Mouse (Mus musculus): ENCODE measurements around the gene Ranbp2. TPM values are rescaled to one million over a fixed set of nuclear protein-coding genes. Genes with fewer than 3 reads are reported as not detected.

The Ranbp2 gene
- polyA plus RNA-seq (2012; ENCODE audit: insufficient read depth, low replicate concordance): 0.51 TPM in 1 of 2 replicates, not detected in the other

DNA sequence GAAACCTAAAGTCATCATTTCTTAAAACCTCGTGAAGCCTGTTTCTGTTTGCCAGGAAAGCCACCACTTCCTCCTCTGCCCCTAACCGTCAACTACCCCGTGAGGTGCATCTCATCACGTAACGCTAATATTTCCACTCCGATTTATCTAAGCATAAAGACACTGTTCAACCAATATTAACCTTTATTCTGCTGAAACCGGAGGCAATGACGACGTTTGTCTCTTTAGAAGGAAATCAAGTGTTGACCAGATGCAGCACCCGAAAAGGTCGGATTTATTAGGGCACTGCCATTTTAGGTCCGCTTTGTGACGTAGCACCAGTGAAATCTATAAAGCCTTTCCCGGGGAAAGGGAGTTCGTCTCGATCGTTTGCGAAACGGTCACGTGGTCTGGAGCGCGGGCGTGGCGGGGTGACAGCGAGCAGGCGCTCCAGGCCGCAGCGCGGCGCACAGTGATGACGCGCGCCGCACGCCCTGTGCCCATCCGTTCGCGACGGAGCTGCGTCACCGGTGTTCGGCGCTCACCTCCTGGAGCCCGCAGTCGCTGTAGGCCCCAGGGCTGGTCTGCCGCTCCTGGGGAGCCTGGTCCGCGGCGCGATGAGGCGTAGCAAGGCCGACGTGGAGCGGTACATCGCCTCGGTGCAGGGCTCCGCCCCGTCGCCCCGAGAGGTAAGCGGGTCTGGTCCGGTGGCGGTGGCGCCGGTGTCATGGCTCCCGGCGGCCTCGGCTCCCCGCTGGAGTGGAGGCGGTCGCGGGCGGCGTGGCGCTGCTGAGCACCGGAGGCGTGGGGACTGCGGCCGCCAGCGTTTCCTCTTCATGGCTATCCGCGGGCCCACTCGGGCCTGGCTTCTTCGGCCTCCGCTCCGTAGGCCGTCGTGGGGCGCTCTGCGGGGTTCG is at the start of gene Ranbp2:
Gene Ranbp2 (plus strand): TSS at position 537 of the 896 bp plus-strand sequence.
- TF ChIP-seq FLI1 (IDR thresholded peaks at IDR 0.05; ENCODE audit: low read length) (no peak), GATA1 (IDR thresholded peaks at IDR 0.05; ENCODE audit: borderline replicate concordance, low read length) (no peak)
- Histone ChIP-seq H3K9me3 (no peaks in the 10 kb centered on the region), H3K4me1 (peaks cover 28% of the 10 kb centered on the region), H3K36me3 (replicated peaks; ENCODE audit: low read length) (peaks cover 2% of the 10 kb centered on the region), H3K27me3 (replicated peaks) (no peaks in the 10 kb centered on the region), H3K4me3 (replicated peaks) (peak within 1 kb of the TSS; percentile 94)

DNA sequence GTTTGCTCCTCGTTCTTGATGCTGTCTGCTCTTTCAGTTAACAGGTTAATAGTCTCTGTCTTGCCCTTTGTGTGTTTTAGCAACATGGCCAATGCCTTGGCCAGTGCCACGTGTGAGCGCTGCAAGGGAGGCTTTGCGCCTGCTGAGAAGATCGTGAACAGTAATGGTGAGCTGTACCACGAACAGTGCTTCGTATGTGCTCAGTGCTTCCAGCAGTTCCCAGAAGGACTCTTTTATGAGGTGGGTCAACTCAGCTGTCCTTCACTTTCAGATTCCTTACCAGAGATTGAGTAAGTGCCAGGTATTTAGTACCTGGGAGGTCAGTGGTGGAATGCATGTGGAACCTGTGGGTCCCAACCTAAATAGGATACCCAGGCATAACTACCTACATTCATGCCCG is 47.8 kb upstream of the Ranbp2 start:
- Histone ChIP-seq H3K4me1 (peaks cover 81% of the 10 kb centered on the region), H3K4me3 (replicated peaks) (no peak overlapping the region), H3K27me3 (replicated peaks) (no peaks in the 10 kb centered on the region), H3K9me3 (no peaks in the 10 kb centered on the region), H3K36me3 (replicated peaks; ENCODE audit: low read length) (peaks cover 97% of the 10 kb centered on the region)
- TF ChIP-seq FLI1 (IDR thresholded peaks at IDR 0.05; ENCODE audit: low read length) (no peak), GATA1 (IDR thresholded peaks at IDR 0.05; ENCODE audit: borderline replicate concordance, low read length) (no peak)

DNA sequence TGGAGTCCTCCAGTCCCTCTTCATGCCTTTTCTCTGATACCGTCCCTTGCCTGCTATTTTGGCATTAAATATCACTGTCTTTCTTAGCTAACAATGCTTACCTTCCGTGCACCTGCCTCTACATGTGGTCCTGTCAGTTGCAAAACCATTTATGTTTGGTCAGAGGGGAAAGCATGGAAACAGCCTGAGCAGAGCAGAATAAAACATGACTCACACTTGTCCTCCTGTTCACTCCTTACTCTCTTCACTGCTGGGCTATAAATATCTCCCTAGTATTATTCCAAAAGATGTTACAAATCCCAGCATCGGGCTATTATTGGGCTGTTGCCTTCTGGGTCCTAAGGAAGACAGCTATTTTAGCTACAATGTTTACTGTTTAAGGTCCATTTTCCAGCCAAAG is 44.9 kb upstream of the Ranbp2 start:
- TF ChIP-seq GATA1 (IDR thresholded peaks at IDR 0.05; ENCODE audit: borderline replicate concordance, low read length) (no peak), FLI1 (IDR thresholded peaks at IDR 0.05; ENCODE audit: low read length) (no peak)
- peaks cover 85% of the 10 kb centered on the region for H3K4me1 ChIP-seq
- H3K27me3 ChIP-seq (replicated peaks): no peaks in the 10 kb centered on the region
- no peak overlapping the region for H3K4me3 ChIP-seq (replicated peaks)
- peaks cover 97% of the 10 kb centered on the region for H3K36me3 ChIP-seq (replicated peaks; ENCODE audit: low read length)
- H3K9me3 ChIP-seq: no peaks in the 10 kb centered on the region

DNA sequence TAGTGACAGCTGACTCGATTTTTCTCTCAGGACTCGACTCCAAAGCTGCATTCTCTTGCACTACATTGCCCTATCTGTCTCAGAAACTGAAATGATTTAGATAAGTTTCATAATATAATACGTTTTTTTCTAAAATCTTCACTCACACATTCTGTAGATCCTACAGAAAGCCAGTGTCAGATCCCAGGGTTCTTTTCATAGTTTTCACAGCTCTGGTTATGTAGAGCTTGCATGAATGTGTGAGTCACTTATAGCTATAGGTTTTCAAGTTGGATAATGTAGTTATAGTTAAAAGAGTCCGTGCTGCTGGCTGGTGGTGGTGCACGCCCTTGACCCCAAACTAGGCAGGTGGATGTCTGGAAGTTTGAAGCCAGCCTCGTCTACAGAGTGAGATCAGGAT is 42.1 kb upstream of the Ranbp2 start:
- H3K9me3 ChIP-seq: no peaks in the 10 kb centered on the region
- peaks cover 88% of the 10 kb centered on the region for H3K4me1 ChIP-seq
- peaks cover 100% of the 10 kb centered on the region for H3K36me3 ChIP-seq (replicated peaks; ENCODE audit: low read length)
- no peaks in the 10 kb centered on the region for H3K27me3 ChIP-seq (replicated peaks)
- H3K4me3 ChIP-seq (replicated peaks): peak overlapping the region; percentile 33
- no peak for TF ChIP-seq FLI1 (IDR thresholded peaks at IDR 0.05; ENCODE audit: low read length)
- TF ChIP-seq GATA1 (IDR thresholded peaks at IDR 0.05; ENCODE audit: borderline replicate concordance, low read length): no peak

DNA sequence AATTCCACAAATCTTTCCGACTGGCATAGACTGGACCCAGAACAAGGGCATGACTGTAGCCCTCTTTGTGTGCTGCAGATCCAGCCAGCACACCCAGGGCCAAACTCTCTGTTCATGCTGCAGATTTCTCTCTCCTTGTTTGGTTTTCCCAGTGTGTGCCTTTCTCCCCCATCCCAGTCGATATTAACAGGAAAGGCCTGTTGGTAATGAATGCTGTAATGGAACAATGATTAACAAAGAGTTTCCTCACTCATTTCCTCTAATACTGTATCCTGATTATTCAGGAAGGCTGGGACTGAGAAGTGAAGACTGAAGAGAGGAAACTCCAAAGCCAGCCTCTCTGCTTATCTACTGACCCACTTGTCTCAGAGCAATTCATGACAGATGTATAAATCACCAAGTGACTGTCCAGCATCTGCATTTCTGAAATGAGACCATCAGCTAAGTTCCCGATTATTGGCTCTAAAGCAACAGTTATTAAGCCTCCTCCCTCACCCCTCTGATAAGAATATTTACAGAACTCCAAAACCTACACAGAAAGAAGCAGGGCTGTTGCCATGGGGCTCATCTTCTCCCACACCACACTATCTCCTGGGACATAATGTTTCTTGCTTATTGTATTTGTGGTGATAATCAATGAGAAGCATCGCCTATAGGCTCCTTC is 41.3 kb upstream of the Ranbp2 start:
- no peaks in the 10 kb centered on the region for H3K27me3 ChIP-seq (replicated peaks)
- no peaks in the 10 kb centered on the region for H3K9me3 ChIP-seq
- peaks cover 91% of the 10 kb centered on the region for H3K4me1 ChIP-seq
- no peak overlapping the region for H3K4me3 ChIP-seq (replicated peaks)
- no peak for TF ChIP-seq FLI1 (IDR thresholded peaks at IDR 0.05; ENCODE audit: low read length)
- TF ChIP-seq GATA1 (IDR thresholded peaks at IDR 0.05; ENCODE audit: borderline replicate concordance, low read length): no peak
- peaks cover 100% of the 10 kb centered on the region for H3K36me3 ChIP-seq (replicated peaks; ENCODE audit: low read length)

DNA sequence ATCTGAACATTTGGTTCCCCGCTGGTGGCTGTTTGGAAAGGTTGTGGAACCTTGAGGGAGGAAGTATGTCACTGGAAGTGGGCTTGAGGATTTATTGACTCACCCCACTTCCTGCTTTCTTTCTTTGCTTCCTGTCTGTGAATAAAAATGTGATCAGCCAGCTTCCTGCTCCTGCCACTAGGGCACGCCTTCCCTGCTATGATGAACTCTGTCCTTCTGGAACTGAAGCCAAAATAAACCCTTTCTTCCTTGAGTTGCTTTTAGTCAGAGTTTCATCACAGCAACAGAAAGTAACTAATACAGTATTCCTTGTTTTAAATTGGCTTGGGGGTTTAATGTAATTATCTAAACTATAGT is 40.8 kb upstream of the Ranbp2 start:
- Histone ChIP-seq H3K36me3 (replicated peaks; ENCODE audit: low read length) (peaks cover 100% of the 10 kb centered on the region), H3K4me1 (peaks cover 90% of the 10 kb centered on the region), H3K4me3 (replicated peaks) (no peak overlapping the region), H3K9me3 (no peaks in the 10 kb centered on the region), H3K27me3 (replicated peaks) (no peaks in the 10 kb centered on the region)
- TF ChIP-seq GATA1 (IDR thresholded peaks at IDR 0.05; ENCODE audit: borderline replicate concordance, low read length) (no peak), FLI1 (IDR thresholded peaks at IDR 0.05; ENCODE audit: low read length) (no peak)

DNA sequence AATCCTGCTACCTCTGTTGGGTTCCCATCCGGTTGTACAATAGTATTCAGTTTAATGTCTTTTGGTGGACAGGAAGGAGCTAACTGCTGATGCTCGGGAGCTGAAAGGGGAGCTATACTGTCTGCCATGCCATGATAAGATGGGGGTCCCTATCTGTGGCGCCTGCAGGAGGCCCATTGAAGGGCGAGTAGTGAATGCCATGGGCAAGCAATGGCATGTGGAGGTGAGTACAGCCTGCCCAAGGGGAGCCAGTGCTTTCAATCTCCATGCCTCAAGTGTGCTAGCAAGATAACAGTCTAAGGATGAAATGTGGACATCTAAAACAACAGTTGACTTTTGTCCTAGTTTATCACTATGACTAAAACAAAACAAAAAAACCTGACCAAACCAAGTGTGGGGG is 34.4 kb upstream of the Ranbp2 start:
- peaks cover 100% of the 10 kb centered on the region for H3K36me3 ChIP-seq (replicated peaks; ENCODE audit: low read length)

DNA sequence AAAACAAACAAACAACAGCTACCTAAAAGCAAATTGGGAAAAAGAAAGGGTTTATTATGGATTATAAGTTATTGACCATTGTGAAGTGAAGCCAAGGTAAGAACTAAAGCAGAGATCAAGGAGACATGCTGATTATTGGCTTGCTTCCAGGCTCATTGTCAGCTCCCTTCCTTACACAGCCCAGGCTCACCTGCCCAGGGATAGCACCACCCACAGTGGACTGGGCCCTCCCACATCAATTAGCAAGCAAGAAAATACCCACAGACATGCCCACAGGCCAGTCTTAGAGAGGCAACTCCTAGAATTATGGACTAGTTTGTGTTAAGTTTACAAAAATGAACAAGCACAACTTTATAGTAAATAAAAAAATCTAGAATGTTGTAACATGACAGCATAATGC is 33.9 kb upstream of the Ranbp2 start:
- Histone ChIP-seq H3K36me3 (replicated peaks; ENCODE audit: low read length) (peaks cover 100% of the 10 kb centered on the region), H3K4me1 (peaks cover 42% of the 10 kb centered on the region), H3K27me3 (replicated peaks) (no peaks in the 10 kb centered on the region), H3K9me3 (no peaks in the 10 kb centered on the region), H3K4me3 (replicated peaks) (no peak overlapping the region)
- TF ChIP-seq FLI1 (IDR thresholded peaks at IDR 0.05; ENCODE audit: low read length) (no peak), GATA1 (IDR thresholded peaks at IDR 0.05; ENCODE audit: borderline replicate concordance, low read length) (no peak)

More for the DNA sequence above, 34.4 kb upstream of the Ranbp2 start:
- Histone ChIP-seq H3K9me3 (no peaks in the 10 kb centered on the region), H3K4me1 (peaks cover 47% of the 10 kb centered on the region), H3K27me3 (replicated peaks) (no peaks in the 10 kb centered on the region), H3K4me3 (replicated peaks) (no peak overlapping the region)
- TF ChIP-seq FLI1 (IDR thresholded peaks at IDR 0.05; ENCODE audit: low read length): no peak
- no peak for TF ChIP-seq GATA1 (IDR thresholded peaks at IDR 0.05; ENCODE audit: borderline replicate concordance, low read length)

DNA sequence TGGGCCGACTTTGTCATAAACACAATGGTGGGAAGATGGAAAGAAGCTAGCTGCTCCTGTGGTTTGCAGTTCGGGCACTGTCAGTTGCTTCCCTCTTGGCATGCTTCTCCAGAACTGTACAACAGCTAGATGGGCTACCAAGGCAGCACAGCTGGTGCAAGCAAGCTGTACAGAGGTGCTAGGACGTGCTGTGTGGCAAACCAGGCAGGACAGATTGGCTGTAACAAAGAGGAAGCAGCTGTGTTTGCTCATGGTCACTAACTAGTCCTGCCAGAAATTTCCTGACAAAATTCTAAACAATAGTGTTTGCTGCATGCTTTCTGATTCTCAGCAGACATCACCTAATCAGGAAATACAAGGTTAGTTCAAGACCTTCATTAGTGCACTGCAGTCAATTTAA is 30.0 kb upstream of the Ranbp2 start:
- H3K4me3 ChIP-seq (replicated peaks): no peak overlapping the region
- H3K27me3 ChIP-seq (replicated peaks): no peaks in the 10 kb centered on the region
- H3K9me3 ChIP-seq: no peaks in the 10 kb centered on the region
- H3K4me1 ChIP-seq: peaks cover 25% of the 10 kb centered on the region
- H3K36me3 ChIP-seq (replicated peaks; ENCODE audit: low read length): peaks cover 100% of the 10 kb centered on the region
- TF ChIP-seq FLI1 (IDR thresholded peaks at IDR 0.05; ENCODE audit: low read length) (no peak), GATA1 (IDR thresholded peaks at IDR 0.05; ENCODE audit: borderline replicate concordance, low read length) (no peak)

All from megakaryocyte, embryonic 14.5 days (primary cell).